Mouse (Mus musculus) liver, embryonic 14.5 days (tissue): ENCODE measurements at regions not wholly inside any gene's neighbourhood (a gene's known extent, or its start where the extent isn't known, plus 50 kb on each side); places are given as distances from the start of the nearest gene placed in this dataset.

Source experiments
- ATAC-seq: fragments of 200-750 bp; cut with Nextera tagmentation; 2 replicates; pipeline ENCODE4 v1.8.0; 2017; ENCODE audit warnings: moderate number of reproducible peaks, mild to moderate bottlenecking, moderate library complexity; ENCODE audit not compliant: insufficient read depth
- DNase-seq, 3 experiments: peaks; one replicate each; pipeline ENCODE4 v3.0.0-alpha.2; 2012 to 2013; ENCODE audit warnings: low read depth in 3 of 3, low spot score in 3 of 3
- H3K27ac ChIP-seq: fragments of 300-500 bp; sonication (generic); 2 replicates; pipeline ENCODE4 v1.5.1; 2014; ENCODE audit warnings: moderate library complexity, mild to moderate bottlenecking, control low read depth, inconsistent platforms
- H3K27me3 ChIP-seq: fragments of 300-500 bp; sonication (generic); 2 replicates; pipeline ENCODE4 v1.6.1; 2014; ENCODE audit warnings: mild to moderate bottlenecking, low read length, moderate library complexity; ENCODE audit not compliant: control insufficient read depth, insufficient read depth
- H3K36me3 ChIP-seq: fragments of 300-500 bp; sonication (generic); replicated peaks from 2 replicates; pipeline ENCODE4 v1.6.1; 2014; ENCODE audit warnings: low read depth; ENCODE audit not compliant: control insufficient read depth, insufficient read depth
- H3K4me1 ChIP-seq, 2 experiments: fragments of 200-500 bp in 1 of 2; fragments of 300-500 bp in 1 of 2; sonication (generic) in 1 of 2; replicated peaks; 2 replicates each; pipeline ENCODE4 v1.6.1; 2012 to 2014; ENCODE audit warnings: antibody characterized with exemption in 1 of 2, inconsistent platforms in 1 of 2, low read length in 1 of 2; ENCODE audit not compliant: control insufficient read depth in 2 of 2, insufficient read depth in 2 of 2
- H3K4me2 ChIP-seq: fragments of 300-500 bp; sonication (generic); 2 replicates; pipeline ENCODE4 v1.6.1; 2014; ENCODE audit warnings: low read depth, mild to moderate bottlenecking, control low read depth, moderate library complexity
- H3K4me3 ChIP-seq, 2 experiments: fragments of 200-500 bp in 1 of 2; fragments of 300-500 bp in 1 of 2; sonication (generic) in 1 of 2; 2 replicates each; pipeline ENCODE4 v1.5.1; 2012 to 2014; ENCODE audit warnings: low read depth in 2 of 2, low read length in 2 of 2, mild to moderate bottlenecking in 2 of 2, control low read depth in 1 of 2, inconsistent platforms in 1 of 2, moderate library complexity in 1 of 2; ENCODE audit not compliant: insufficient read depth in 1 of 2
- H3K9ac ChIP-seq: fragments of 300-500 bp; sonication (generic); replicated peaks from 2 replicates; pipeline ENCODE4 v1.6.1; 2014; ENCODE audit warnings: mild to moderate bottlenecking, control low read depth, moderate library complexity
- H3K9me3 ChIP-seq: fragments of 300-500 bp; sonication (generic); 2 replicates; pipeline ENCODE4 v1.6.1; 2016; ENCODE audit warnings: low read length, mixed read lengths; ENCODE audit not compliant: control insufficient read depth
- CTCF ChIP-seq: IDR thresholded peaks from 2 replicates; pipeline ENCODE4 v1.5.1; 2016; ENCODE audit warnings: antibody characterized with exemption, low read depth, control low read depth
- EP300 ChIP-seq: IDR thresholded peaks from 2 replicates; pipeline ENCODE4 v1.6.1; 2016; ENCODE audit warnings: antibody characterized with exemption, low read depth
- WGBS: fragments of 180-500 bp; shearing (Covaris S2); extraction: QIAGEN DNeasy Blood & Tissue Kit; methylation state at CpG from one replicate; pipeline ENCODE4 v1.1.7; 2014; ENCODE audit not compliant: insufficient replicate concordance; 5-methylcytosine and 5-hydroxymethylcytosine counted together

DNA sequence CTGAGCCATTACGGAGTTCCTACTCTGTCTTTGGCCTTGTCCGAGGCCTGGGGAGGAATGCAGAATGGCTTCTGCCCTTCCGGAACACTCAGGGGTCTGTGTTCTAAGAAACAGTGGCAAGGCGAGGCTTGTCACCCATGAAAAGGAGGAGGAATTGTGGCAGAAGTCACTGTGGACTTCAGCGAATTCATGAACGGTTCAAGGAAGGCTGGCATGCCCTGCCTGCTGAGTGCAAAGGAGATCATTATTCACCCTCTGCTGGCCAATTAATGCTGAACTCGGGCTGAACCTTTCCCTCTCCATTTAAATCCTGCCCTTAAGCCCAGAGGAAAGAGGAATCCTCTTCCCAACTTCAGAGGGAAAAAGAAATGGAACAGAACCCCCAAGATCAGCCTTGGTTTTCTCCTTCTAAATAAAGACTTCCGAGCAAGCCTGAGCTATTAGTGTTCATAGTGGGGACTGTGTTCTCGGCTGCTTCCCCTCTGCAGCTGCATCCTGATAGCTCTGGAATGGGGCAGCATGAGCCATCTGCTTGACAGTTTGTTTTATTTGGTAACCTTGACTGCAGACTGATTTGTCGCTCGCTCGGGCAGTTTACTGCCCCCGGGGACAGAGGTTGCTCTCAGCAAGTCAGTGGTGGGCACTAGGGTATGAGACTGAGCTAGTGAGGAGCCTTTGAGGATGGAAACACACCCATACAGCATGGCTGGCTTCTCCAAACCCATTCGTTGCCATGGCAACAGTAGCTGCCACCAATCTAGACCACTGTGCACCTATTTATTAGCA, 81.0 kb downstream of the Il9r start:
- WGBS, result 44% methylated on average over 14 of the region's 14 CpGs
- DNase-seq (no peak), ATAC-seq (no peak)
- Histone ChIP-seq H3K4me1 (no peaks in the 10 kb centered on the region), H3K4me2 (no peak overlapping the region), H3K4me3 (no peak overlapping the region), H3K9me3 (no peaks in the 10 kb centered on the region), H3K27me3 (no peaks in the 10 kb centered on the region), H3K9ac (no peak overlapping the region), H3K36me3 (no peaks in the 10 kb centered on the region), H3K27ac (no peak overlapping the region)
- no peak for TF ChIP-seq CTCF

DNA sequence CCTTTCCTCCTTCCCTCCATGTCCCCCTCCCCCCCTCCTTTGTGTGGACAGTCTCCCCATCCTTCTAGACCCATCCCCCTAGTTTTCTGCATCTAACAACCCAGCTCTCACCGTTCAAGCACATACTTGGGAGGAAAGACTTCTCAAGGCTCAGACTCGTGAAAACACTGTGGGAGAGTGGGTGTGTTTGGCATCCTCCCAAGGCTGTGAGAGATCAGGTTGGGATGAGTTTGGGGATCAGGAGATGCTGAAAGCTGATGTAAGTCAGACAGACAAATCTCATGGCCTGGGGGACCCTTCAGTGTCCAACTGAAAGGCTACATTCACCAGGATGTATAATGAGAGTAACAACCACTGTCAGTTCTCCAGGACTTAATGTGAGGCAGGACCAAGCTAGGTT, 82.1 kb downstream of the Il9r start:
- Histone ChIP-seq H3K27me3 (no peaks in the 10 kb centered on the region), H3K9ac (no peak overlapping the region), H3K36me3 (no peaks in the 10 kb centered on the region), H3K27ac (no peak overlapping the region), H3K9me3 (no peaks in the 10 kb centered on the region), H3K4me1 (no peaks in the 10 kb centered on the region), H3K4me2 (no peak overlapping the region), H3K4me3 (no peak overlapping the region)
- no peak for TF ChIP-seq EP300
- TF ChIP-seq CTCF, result no peak
- 20% methylated on average over 2 of the region's 2 CpGs for WGBS
- ATAC-seq, result no peak
- DNase-seq, result no peak

DNA sequence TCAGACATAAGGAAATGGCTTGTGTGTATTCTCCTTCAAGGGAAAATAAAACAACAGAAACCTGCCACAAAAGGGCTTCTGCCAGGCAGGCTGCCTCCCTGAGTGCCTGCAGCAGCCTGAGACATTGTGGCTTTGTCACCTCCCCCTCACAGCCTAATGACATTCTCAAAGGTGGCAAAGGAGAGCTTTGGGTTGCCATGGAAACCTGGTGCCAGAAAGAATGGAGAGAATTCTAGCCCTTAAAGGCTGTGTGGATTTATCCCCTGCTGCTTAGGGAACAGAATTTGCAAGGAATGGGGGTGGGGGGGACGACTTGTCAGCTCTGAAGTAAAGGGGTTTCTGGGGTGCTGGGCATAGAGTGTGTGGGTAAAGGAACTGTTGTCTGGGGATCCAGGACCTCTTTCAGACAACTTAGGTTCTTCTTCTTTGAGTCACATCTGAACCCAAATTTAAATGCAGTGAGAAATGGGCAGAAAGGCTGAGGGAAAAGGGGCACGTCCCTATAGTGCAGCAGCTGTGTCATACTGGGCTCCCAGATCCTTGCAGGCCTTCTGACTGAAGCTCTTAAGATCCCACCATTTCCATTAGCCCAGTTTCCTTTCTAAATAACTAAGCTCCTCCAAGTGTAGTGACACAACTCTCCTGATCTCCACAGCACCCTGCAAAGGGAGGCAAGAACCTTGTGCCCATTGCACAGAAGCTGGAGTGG, 86.8 kb downstream of the Il9r start:
- H3K4me3 ChIP-seq, result no peak overlapping the region
- H3K9me3 ChIP-seq, result no peaks in the 10 kb centered on the region
- no peaks in the 10 kb centered on the region for H3K4me1 ChIP-seq
- TF ChIP-seq EP300 (no peak), CTCF (no peak)
- no peak for DNase-seq
- no peak overlapping the region for H3K9ac ChIP-seq
- no peaks in the 10 kb centered on the region for H3K27me3 ChIP-seq
- H3K27ac ChIP-seq, result no peak overlapping the region
- no peak overlapping the region for H3K4me2 ChIP-seq
- no peak for ATAC-seq
- H3K36me3 ChIP-seq, result no peaks in the 10 kb centered on the region
- 52% methylated on average over 2 of the region's 2 CpGs for WGBS

DNA sequence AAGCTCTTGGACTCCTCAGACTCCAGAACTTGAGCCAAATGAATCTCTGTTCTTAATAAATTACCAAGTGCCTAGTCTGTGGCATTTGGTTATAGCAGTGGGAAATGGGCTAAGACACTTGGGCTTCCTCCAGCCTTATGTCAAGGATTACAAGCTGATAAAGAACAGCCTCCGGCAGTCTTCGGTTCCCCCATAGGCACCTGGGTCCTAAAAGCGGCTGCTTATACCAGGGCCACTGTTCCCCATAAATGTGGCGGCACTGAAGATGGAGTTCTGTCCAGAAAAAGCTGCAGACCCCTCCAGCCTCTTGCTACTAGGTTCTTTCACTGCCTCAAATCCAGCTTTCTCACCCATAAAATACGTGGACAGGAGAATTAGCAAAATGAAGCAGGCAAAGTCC, 87.6 kb downstream of the Il9r start:
- ATAC-seq (no peak), DNase-seq (no peak)
- no peak overlapping the region for H3K4me2 ChIP-seq
- no peaks in the 10 kb centered on the region for H3K27me3 ChIP-seq
- no peak overlapping the region for H3K4me3 ChIP-seq
- no peaks in the 10 kb centered on the region for H3K36me3 ChIP-seq
- no peak for TF ChIP-seq CTCF
- H3K4me1 ChIP-seq, result no peaks in the 10 kb centered on the region
- no peak overlapping the region for H3K27ac ChIP-seq
- no peaks in the 10 kb centered on the region for H3K9me3 ChIP-seq
- H3K9ac ChIP-seq, result no peak overlapping the region
- WGBS, result 46% methylated on average over 5 of the region's 5 CpGs

DNA sequence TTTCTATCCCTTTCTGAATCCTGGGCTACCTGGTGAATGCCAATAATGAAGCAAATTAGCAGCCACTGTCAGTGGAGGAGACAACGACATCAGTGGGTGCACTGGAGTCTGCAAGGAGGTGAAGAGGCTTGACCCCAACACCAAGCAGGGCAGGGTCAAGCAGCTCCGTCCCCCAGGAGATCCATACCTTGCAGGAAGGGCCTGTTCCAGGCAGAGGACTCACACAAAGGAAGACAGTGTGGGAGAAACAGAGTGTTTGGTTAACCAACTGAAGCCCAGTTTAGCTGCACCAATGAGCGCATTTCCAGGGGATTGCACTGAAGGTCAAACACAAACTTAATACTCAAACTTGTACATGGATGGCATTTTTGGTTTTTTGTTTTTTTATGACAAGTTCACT, 88.2 kb downstream of the Il9r start:
- Histone ChIP-seq H3K9ac (no peak overlapping the region), H3K4me3 (no peak overlapping the region), H3K4me1 (no peaks in the 10 kb centered on the region), H3K9me3 (no peaks in the 10 kb centered on the region), H3K4me2 (no peak overlapping the region), H3K27ac (no peak overlapping the region), H3K36me3 (no peaks in the 10 kb centered on the region), H3K27me3 (no peaks in the 10 kb centered on the region)
- no peak for TF ChIP-seq CTCF
- TF ChIP-seq EP300, result no peak
- WGBS, result 54% methylated on average over 3 of the region's 3 CpGs
- ATAC-seq, result no peak
- no peak for DNase-seq
